Mouse (Mus musculus) liver, adult 2 months (tissue): ENCODE results near the gene Psme1. TPM values are rescaled to one million over a fixed set of nuclear protein-coding genes. Genes with fewer than 3 reads are reported as not detected.

Source experiments
- DNase-seq: peaks from one replicate; pipeline ENCODE4 v3.0.0-alpha.2; 2011; ENCODE audit warnings: low read depth, low spot score; ENCODE audit errors: extremely low read depth
- H3K27ac ChIP-seq: fragments of 200-500 bp; replicated peaks from 2 replicates; pipeline ENCODE4 v1.5.1; 2012; ENCODE audit warnings: low read depth, mild to moderate bottlenecking, control low read depth, inconsistent platforms, low read length; ENCODE audit not compliant: insufficient read depth
- H3K27me3 ChIP-seq: fragments of 200-500 bp; 2 replicates; pipeline ENCODE4 v1.6.1; 2012; ENCODE audit warnings: mild to moderate bottlenecking, moderate library complexity, low read length, inconsistent platforms; ENCODE audit not compliant: control insufficient read depth, insufficient read depth
- H3K36me3 ChIP-seq: fragments of 200-500 bp; 2 replicates; pipeline ENCODE4 v1.6.1; 2012; ENCODE audit warnings: low read length, inconsistent platforms; ENCODE audit not compliant: control insufficient read depth, insufficient read depth
- H3K4me1 ChIP-seq: fragments of 200-500 bp; 2 replicates; pipeline ENCODE4 v1.6.1; 2011; ENCODE audit warnings: low read length; ENCODE audit not compliant: control insufficient read depth, insufficient read depth
- H3K4me3 ChIP-seq: fragments of 200-500 bp; 2 replicates; pipeline ENCODE4 v1.5.1; 2011; ENCODE audit warnings: low read depth, mild to moderate bottlenecking, control low read depth, low read length, moderate library complexity; ENCODE audit not compliant: insufficient read depth
- H3K79me2 ChIP-seq: fragments of 200-500 bp; 2 replicates; pipeline ENCODE4 v1.6.1; 2012; ENCODE audit warnings: inconsistent platforms, mild to moderate bottlenecking, low read length, moderate library complexity; ENCODE audit not compliant: control insufficient read depth, insufficient read depth
- H3K9ac ChIP-seq: fragments of 200-500 bp; 2 replicates; pipeline ENCODE4 v1.6.1; 2012; ENCODE audit warnings: low read depth, mild to moderate bottlenecking, control low read depth, inconsistent platforms, low read length
- CTCF ChIP-seq: fragments of 200-500 bp; IDR thresholded peaks from 2 replicates; pipeline ENCODE4 v1.5.1; 2011; ENCODE audit warnings: low read depth, low read length, control low read depth
- POLR2A ChIP-seq: fragments of 200-500 bp; IDR thresholded peaks from 2 replicates; pipeline ENCODE4 v1.6.1; 2011; ENCODE audit warnings: low read length, control low read depth; ENCODE audit not compliant: insufficient read depth; ENCODE audit errors: extremely low read depth
- WGBS: fragments of 180-500 bp; shearing (Covaris S2); methylation state at CpG from one replicate; pipeline ENCODE4 v1.1.7; 2018; 5-methylcytosine and 5-hydroxymethylcytosine counted together
- polyA plus RNA-seq: library from polyadenylated mRNA; depleted of rRNA; stranded (reverse); fragments of >200 nt; gene quantifications from 2 replicates; pipeline ENCODE4 v1.2.3, GENCODE M21; 2012; rRNA removed
- total RNA-seq: library from RNA; depleted of rRNA; stranded (reverse); fragments of >200 nt; gene quantifications from 2 replicates; pipeline ENCODE4 v1.2.3, GENCODE M21; 2014; rRNA removed

Gene Psme1
- total and polyA plus RNA-seq, 2 experiments = 59.9 to 94.2 TPM

DNA sequence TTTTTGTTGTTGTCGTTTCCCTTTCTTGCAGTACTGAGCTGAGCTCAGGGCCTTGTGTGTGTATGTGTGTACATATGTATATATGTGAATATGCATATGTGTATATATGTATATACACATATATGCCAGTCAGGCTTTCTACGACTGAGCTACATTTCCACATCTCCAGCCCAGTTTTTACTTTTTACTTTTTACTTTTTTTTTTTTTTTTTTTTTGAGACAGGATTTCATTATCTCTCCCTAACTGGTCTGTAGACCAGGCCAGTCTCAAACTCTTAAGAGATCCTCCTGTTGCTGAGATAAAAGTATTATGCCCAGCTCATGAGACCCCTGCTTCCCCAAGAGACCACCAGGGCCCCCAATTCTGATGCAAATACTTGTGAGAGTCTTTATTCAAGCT lies 38.9 kb downstream of the Psme1 start:
- Histone ChIP-seq H3K27ac (no peak overlapping the region), H3K9ac (no peak overlapping the region), H3K4me3 (no peak overlapping the region), H3K36me3 (no peaks in the 10 kb centered on the region), H3K79me2 (no peaks in the 10 kb centered on the region), H3K4me1 (peaks cover 3% of the 10 kb centered on the region; the same call in 1 of the 2 replicates), H3K27me3 (no peaks in the 10 kb centered on the region)
- no peak for TF ChIP-seq CTCF
- 78% methylated on average over 2 of the region's 2 CpGs for WGBS
- no peak for DNase-seq

- no peak within 1 kb of the TSS for H3K27ac ChIP-seq
- no peaks in the 10 kb centered on the region for H3K79me2 ChIP-seq
- peak within 1 kb of the TSS; percentile 5; the same call in 1 of the 2 replicates for H3K4me3 ChIP-seq
- 0 out of 2 replicates have a peak, but pooled peaks have one; percentile 4 for TF ChIP-seq CTCF
- no peak for TF ChIP-seq POLR2A
- H3K4me1 ChIP-seq = peaks cover 3% of the 10 kb centered on the region; the same call in 1 of the 2 replicates
- peak; percentile 71 for DNase-seq
- H3K9ac ChIP-seq = no peak within 1 kb of the TSS
- H3K27me3 ChIP-seq = no peaks in the 10 kb centered on the region
- no peaks in the 10 kb centered on the region for H3K36me3 ChIP-seq
- 21% methylated on average over 21 of the region's 21 CpGs for whole genome bisulfite sequencing
Observed at GRCm38 (mm10) chr14:55617822-55618221, 39.9 kb downstream of the Psme1 start, which contains the start of gene Rec8. Rec8 (plus strand) TSS chr14:55618037.

GRCm38 (mm10) chr14:55618486-55619195 lies 40.7 kb downstream of the Psme1 start:
- H3K36me3 ChIP-seq = no peaks in the 10 kb centered on the region
- DNase-seq = no peak
- H3K9ac ChIP-seq = no peak overlapping the region
- H3K27me3 ChIP-seq = no peaks in the 10 kb centered on the region
- no peak for TF ChIP-seq POLR2A
- TF ChIP-seq CTCF = 0 out of 2 replicates have a peak, but pooled peaks have one; percentile 0
- 36% methylated on average over 22 of the region's 22 CpGs for WGBS
- H3K79me2 ChIP-seq = no peaks in the 10 kb centered on the region
- H3K4me1 ChIP-seq = peaks cover 3% of the 10 kb centered on the region; the same call in 1 of the 2 replicates
- H3K4me3 ChIP-seq = peak overlapping the region; percentile 5; the same call in 1 of the 2 replicates
- H3K27ac ChIP-seq = no peak overlapping the region

DNA sequence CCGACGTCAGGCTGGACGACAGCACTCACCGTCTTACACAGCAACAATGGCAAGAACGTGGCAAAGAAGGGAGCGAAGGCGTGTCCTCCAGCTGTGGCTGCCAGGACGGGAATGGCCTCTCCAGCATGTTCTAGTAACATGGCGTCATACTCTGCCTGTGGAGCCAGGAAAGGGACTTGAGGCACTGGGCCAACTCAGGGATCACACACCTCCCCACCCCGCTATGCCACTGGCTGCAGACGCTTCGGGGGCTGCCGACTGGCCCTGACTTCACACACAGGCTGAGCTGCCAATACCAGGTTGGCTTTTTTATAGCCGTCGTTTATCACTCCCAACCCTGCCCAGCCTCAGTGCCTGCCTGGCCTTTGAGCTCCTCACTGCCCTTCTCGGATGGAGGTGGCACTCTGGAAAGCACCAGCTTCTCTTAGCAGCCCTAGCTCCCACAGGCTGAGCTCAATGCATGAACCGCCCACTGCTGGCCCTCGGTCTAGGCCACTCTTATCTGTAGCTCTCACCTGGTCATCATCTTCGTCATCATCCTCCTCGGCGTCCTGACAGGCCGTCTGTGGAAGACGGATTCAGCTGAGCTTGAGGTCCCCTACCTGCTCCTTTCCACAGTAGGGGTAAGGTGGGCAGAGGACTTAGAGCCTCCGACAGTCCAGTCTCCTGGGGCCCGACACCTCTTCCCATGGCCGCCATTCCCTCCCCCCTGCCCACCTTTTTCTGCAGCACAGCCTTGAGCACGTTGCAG lies 50.3 kb downstream of the Psme1 start:
- no peak overlapping the region for H3K9ac ChIP-seq
- no peak overlapping the region for H3K4me3 ChIP-seq
- DNase-seq = no peak
- H3K27ac ChIP-seq = no peak overlapping the region
- H3K27me3 ChIP-seq = no peaks in the 10 kb centered on the region
- TF ChIP-seq POLR2A (no peak), CTCF (no peak)
- 94% methylated on average over 27 of the region's 27 CpGs for WGBS
- peaks cover 5% of the 10 kb centered on the region; the same call in 1 of the 2 replicates for H3K36me3 ChIP-seq
- no peaks in the 10 kb centered on the region for H3K4me1 ChIP-seq
- no peaks in the 10 kb centered on the region for H3K79me2 ChIP-seq

GRCm38 (mm10) chr14:55629312-55629711 lies 51.4 kb downstream of the Psme1 start:
- no peaks in the 10 kb centered on the region for H3K27me3 ChIP-seq
- DNase-seq = no peak
- no peaks in the 10 kb centered on the region for H3K79me2 ChIP-seq
- H3K9ac ChIP-seq = no peak overlapping the region
- peak; percentile 93 for TF ChIP-seq CTCF
- TF ChIP-seq POLR2A = no peak
- H3K4me3 ChIP-seq = no peak overlapping the region
- peaks cover 5% of the 10 kb centered on the region; the same call in 1 of the 2 replicates for H3K36me3 ChIP-seq
- 49% methylated on average over 5 of the region's 5 CpGs for WGBS
- no peaks in the 10 kb centered on the region for H3K4me1 ChIP-seq
- no peak overlapping the region for H3K27ac ChIP-seq

Other genes with a start within 250 kb of the Psme1 start
Only the 30 nearest of the 31 such genes appear.
- 103 and 111 TPM in 2 replicates for gene Dhrs4, start 99.4 kb upstream of the Psme1 start, total RNA-seq
- 120 and 146 TPM in 2 replicates for gene Dhrs4, start 99.4 kb upstream of the Psme1 start, polyA plus RNA-seq
- gene Carmil3, start 87.5 kb upstream of the Psme1 start, total RNA-seq = 0.09 and 0.13 TPM in 2 replicates
- 0.29 and 0.36 TPM in 2 replicates for gene Carmil3, start 87.5 kb upstream of the Psme1 start, polyA plus RNA-seq
- not detected in 2 replicates for gene Cpne6, start 67.7 kb upstream of the Psme1 start, total RNA-seq
- gene Cpne6, start 67.7 kb upstream of the Psme1 start, polyA plus RNA-seq = not detected in 2 replicates
- not detected in 2 replicates for gene Nrl, start 53.1 kb upstream of the Psme1 start, total RNA-seq
- not detected in 2 replicates for gene Nrl, start 53.1 kb upstream of the Psme1 start, polyA plus RNA-seq
- 1.2 and 3.2 TPM in 2 replicates for gene Pck2, start 37.9 kb upstream of the Psme1 start, total RNA-seq
- 2.4 and 7.3 TPM in 2 replicates for gene Pck2, start 37.9 kb upstream of the Psme1 start, polyA plus RNA-seq
- gene Dcaf11, start 18.1 kb upstream of the Psme1 start, total RNA-seq = 305 and 330 TPM in 2 replicates
- 263 and 363 TPM in 2 replicates for gene Dcaf11, start 18.1 kb upstream of the Psme1 start, polyA plus RNA-seq
- gene A730061H03Rik, start 17.7 kb upstream of the Psme1 start, total RNA-seq = not detected in 2 replicates
- gene A730061H03Rik, start 17.7 kb upstream of the Psme1 start, polyA plus RNA-seq = 0.42 and 0.62 TPM in 2 replicates
- 3.8 and 7.5 TPM in 2 replicates for gene Fitm1, start 2.5 kb upstream of the Psme1 start, total RNA-seq
- 45.7 and 60.2 TPM in 2 replicates for gene Fitm1, start 2.5 kb upstream of the Psme1 start, polyA plus RNA-seq
- 32.7 and 36.1 TPM in 2 replicates for gene Emc9, start 7.2 kb downstream of the Psme1 start, total RNA-seq
- gene Emc9, start 7.2 kb downstream of the Psme1 start, polyA plus RNA-seq = 46.8 and 57.2 TPM in 2 replicates
- 110 and 142 TPM in 2 replicates for gene Psme2, start 13.0 kb downstream of the Psme1 start, total RNA-seq
- 55.9 and 56.9 TPM in 2 replicates for gene Psme2, start 13.0 kb downstream of the Psme1 start, polyA plus RNA-seq
- 4.9 and 8.0 TPM in 2 replicates for gene Rnf31, start 13.6 kb downstream of the Psme1 start, total RNA-seq
- 15.4 and 20.4 TPM in 2 replicates for gene Rnf31, start 13.6 kb downstream of the Psme1 start, polyA plus RNA-seq
- 21.1 and 24.2 TPM in 2 replicates for gene Irf9, start 25.4 kb downstream of the Psme1 start, total RNA-seq
- gene Irf9, start 25.4 kb downstream of the Psme1 start, polyA plus RNA-seq = 36.8 and 45.0 TPM in 2 replicates
- 0.34 and 0.46 TPM in 2 replicates for gene Rec8, start 39.9 kb downstream of the Psme1 start, total RNA-seq
- gene Rec8, start 39.9 kb downstream of the Psme1 start, polyA plus RNA-seq = 0.54 and 2.3 TPM in 2 replicates
- gene Ipo4, start 57.8 kb downstream of the Psme1 start, total RNA-seq = 16.8 and 32.6 TPM in 2 replicates
- 42.0 and 53.0 TPM in 2 replicates for gene Ipo4, start 57.8 kb downstream of the Psme1 start, polyA plus RNA-seq
- 1.1 and 2.1 TPM in 2 replicates for gene Gm49378, start 59.8 kb downstream of the Psme1 start, total RNA-seq
- 7.0 and 7.9 TPM in 2 replicates for gene Gm49378, start 59.8 kb downstream of the Psme1 start, polyA plus RNA-seq
- gene Tm9sf1, start 65.7 kb downstream of the Psme1 start, total RNA-seq = 46.5 and 62.0 TPM in 2 replicates
- 66.3 and 70.4 TPM in 2 replicates for gene Tm9sf1, start 65.7 kb downstream of the Psme1 start, polyA plus RNA-seq
- 0.09 and 0.47 TPM in 2 replicates for gene Tssk4, start 72.1 kb downstream of the Psme1 start, total RNA-seq
- 0.18 and 0.24 TPM in 2 replicates for gene Tssk4, start 72.1 kb downstream of the Psme1 start, polyA plus RNA-seq
- 10.1 and 10.3 TPM in 2 replicates for gene Mdp1, start 82.4 kb downstream of the Psme1 start, total RNA-seq
- gene Mdp1, start 82.4 kb downstream of the Psme1 start, polyA plus RNA-seq = 9.8 and 10.5 TPM in 2 replicates
- 13.1 and 14.9 TPM in 2 replicates for gene Gmpr2, start 93.8 kb downstream of the Psme1 start, total RNA-seq
- gene Gmpr2, start 93.8 kb downstream of the Psme1 start, polyA plus RNA-seq = 9.9 and 11.6 TPM in 2 replicates
- 94.7 and 99.4 TPM in 2 replicates for gene Nedd8, start 94.0 kb downstream of the Psme1 start, total RNA-seq
- gene Nedd8, start 94.0 kb downstream of the Psme1 start, polyA plus RNA-seq = 209 and 225 TPM in 2 replicates
- 7.7 and 8.5 TPM in 2 replicates for gene Tinf2, start 103.7 kb downstream of the Psme1 start, total RNA-seq
- gene Tinf2, start 103.7 kb downstream of the Psme1 start, polyA plus RNA-seq = 8.1 and 8.2 TPM in 2 replicates
- 7.9 and 8.4 TPM in 2 replicates for gene Tgm1, start 135.8 kb downstream of the Psme1 start, total RNA-seq
- 22.8 and 24.2 TPM in 2 replicates for gene Tgm1, start 135.8 kb downstream of the Psme1 start, polyA plus RNA-seq
- gene Rabggta, start 144.1 kb downstream of the Psme1 start, total RNA-seq = 28.7 and 31.5 TPM in 2 replicates
- 64.0 and 65.1 TPM in 2 replicates for gene Rabggta, start 144.1 kb downstream of the Psme1 start, polyA plus RNA-seq
- 109 and 140 TPM in 2 replicates for gene Dhrs1, start 167.6 kb downstream of the Psme1 start, total RNA-seq
- 263 and 286 TPM in 2 replicates for gene Dhrs1, start 167.6 kb downstream of the Psme1 start, polyA plus RNA-seq
- gene Nop9, start 167.6 kb downstream of the Psme1 start, total RNA-seq = 11.0 and 13.0 TPM in 2 replicates
- gene Nop9, start 167.6 kb downstream of the Psme1 start, polyA plus RNA-seq = 11.8 and 15.1 TPM in 2 replicates
- 101 and 128 TPM in 2 replicates for gene Cideb, start 180.3 kb downstream of the Psme1 start, total RNA-seq
- 483 and 586 TPM in 2 replicates for gene Cideb, start 180.3 kb downstream of the Psme1 start, polyA plus RNA-seq
- gene Ltb4r2, start 183.3 kb downstream of the Psme1 start, total RNA-seq = 0.74 and 0.94 TPM in 2 replicates
- gene Ltb4r2, start 183.3 kb downstream of the Psme1 start, polyA plus RNA-seq = 1.9 and 2.6 TPM in 2 replicates
- gene Ltb4r1, start 187.8 kb downstream of the Psme1 start, total RNA-seq = 0.28 and 0.34 TPM in 2 replicates
- gene Ltb4r1, start 187.8 kb downstream of the Psme1 start, polyA plus RNA-seq = 0.80 and 1.4 TPM in 2 replicates
- gene Adcy4, start 206.0 kb downstream of the Psme1 start, total RNA-seq = 2.4 and 3.6 TPM in 2 replicates
- 3.3 and 4.5 TPM in 2 replicates for gene Adcy4, start 206.0 kb downstream of the Psme1 start, polyA plus RNA-seq
- gene Ripk3, start 210.7 kb downstream of the Psme1 start, total RNA-seq = 0.94 and 1.8 TPM in 2 replicates
- gene Ripk3, start 210.7 kb downstream of the Psme1 start, polyA plus RNA-seq = 1.4 and 4.0 TPM in 2 replicates